Comparison of ENCODE assay signal across 22 mouse cellular contexts in genomic region chr8:119615096-119615495, GRCm38 (mm10). TPM values are rescaled to one million over a fixed set of nuclear protein-coding genes. Genes with fewer than 3 reads are reported as not detected.
"Had no signal": no experiment of that assay in that cellular context is flagged by ENCODE, and none has a peak within 500 bp of the region (broad histone marks: within the 10 kb centered on the region; RNA-seq: fewer than 3 reads in every experiment).

No protein-coding gene starts in this region.

- H3K27me3 ChIP-seq: kidney, embryonic 15.5 days; limb, embryonic 13.5 days; lung, embryonic 15.5 days; midbrain, embryonic 12.5 days had no signal

- DNase-seq: kidney, adult 8-10 months; kidney, postnatal 14 days; layer of hippocampus, adult 9-11 months; liver; lung, adult 18-20 months; lung, postnatal 10 days; lung, postnatal 36 days; thymus, adult 18-20 months; thymus, postnatal 36 days had no signal

- H3K27ac ChIP-seq: kidney, embryonic 15.5 days; layer of hippocampus, adult 2 months; limb, embryonic 10.5 days; limb, embryonic 13.5 days; liver, embryonic 12.5 days; liver, embryonic 15.5 days; lung, embryonic 15.5 days; midbrain, embryonic 12.5 days had no signal

- H3K4me1 ChIP-seq: kidney, embryonic 15.5 days; limb, embryonic 13.5 days; liver, embryonic 12.5 days; liver, embryonic 15.5 days; lung, embryonic 15.5 days; megakaryocyte, embryonic 14.5 days; midbrain, embryonic 12.5 days had no signal

- H3K4me3 ChIP-seq: kidney, embryonic 15.5 days; layer of hippocampus, adult 2 months; limb, embryonic 10.5 days; limb, embryonic 13.5 days; liver, embryonic 12.5 days; liver, embryonic 15.5 days; lung, embryonic 15.5 days; megakaryocyte, embryonic 14.5 days; midbrain, embryonic 12.5 days had no signal

- H3K9me3 ChIP-seq: kidney, embryonic 15.5 days; limb, embryonic 10.5 days; limb, embryonic 13.5 days; liver, embryonic 12.5 days; liver, embryonic 15.5 days; lung, embryonic 15.5 days; midbrain, embryonic 12.5 days had no signal

- H3K36me3 ChIP-seq: kidney, embryonic 15.5 days; limb, embryonic 10.5 days; limb, embryonic 13.5 days; liver, embryonic 12.5 days; liver, embryonic 15.5 days; lung, embryonic 15.5 days; midbrain, embryonic 12.5 days had no signal

- H3K9ac ChIP-seq: kidney, embryonic 15.5 days; limb, embryonic 13.5 days; liver, embryonic 12.5 days; liver, embryonic 15.5 days; lung, embryonic 15.5 days; midbrain, embryonic 12.5 days had no signal

- H3K4me2 ChIP-seq: kidney, embryonic 15.5 days; limb, embryonic 13.5 days; liver, embryonic 12.5 days; liver, embryonic 15.5 days; lung, embryonic 15.5 days; midbrain, embryonic 12.5 days had no signal

- ATAC-seq: liver, embryonic 12.5 days had no signal

RNA-seq across cellular contexts. Expression of gene Adad2, which starts 2.5 kb away (rescaled TPM):
- polyA plus RNA-seq: kidney, embryonic 15.5 days; limb, embryonic 10.5 days; liver, embryonic 12.5 days; liver, embryonic 15.5 days; lung, embryonic 15.5 days; neural tube, embryonic 11.5 days; neural tube, embryonic 14.5 days; spleen, adult 2 months; urinary bladder, adult 2 months had no signal

RNA-seq across cellular contexts. Expression of gene Kcng4, which starts 20.4 kb away (rescaled TPM):
- polyA plus RNA-seq: limb, embryonic 10.5 days; limb, embryonic 13.5 days; liver, embryonic 12.5 days; liver, embryonic 15.5 days; midbrain, embryonic 12.5 days had no signal

RNA-seq across cellular contexts. Expression of gene Dnaaf1, which starts 40.1 kb away (rescaled TPM):
- polyA plus RNA-seq: neural tube, embryonic 11.5 days; spleen, adult 2 months had no signal
